Mouse (Mus musculus): ENCODE results near the gene Ccdc12.

- TF ChIP-seq NANOG (IDR thresholded peaks at IDR 0.05; ENCODE audit: borderline replicate concordance, low read length) (no peak), CTCF (conservative IDR thresholded peaks at IDR 0.05; ENCODE audit: low read length) (no peak), POU5F1 (IDR thresholded peaks at IDR 0.05; ENCODE audit: borderline replicate concordance, low read length) (no peak)
These were observed 33.0 kb downstream of the Ccdc12 start for GRCm38 (mm10) chr9:110689261-110689779.
